Mouse (Mus musculus) hindbrain, embryonic 15.5 days (tissue): ENCODE measurements around the gene Thsd4. TPM values are rescaled to one million over a fixed set of nuclear protein-coding genes. Genes with fewer than 3 reads are reported as not detected.
A peak's percentile ranks its signal among the peaks of the same experiment; 100 is the strongest.

Experiments used
- ATAC-seq: fragments of 200-750 bp; cut with Nextera tagmentation; 2 replicates; pipeline ENCODE4 v1.8.0; 2017; ENCODE audit warnings: low read depth, moderate number of reproducible peaks, moderate TSS enrichment; ENCODE audit not compliant: low FRiP score
- H3K27ac ChIP-seq: fragments of 300-500 bp; sonication (generic); replicated peaks from 2 replicates; pipeline ENCODE4 v1.5.1; 2015; ENCODE audit warnings: mild to moderate bottlenecking, inconsistent platforms
- H3K27me3 ChIP-seq: fragments of 300-500 bp; sonication (generic); 2 replicates; pipeline ENCODE4 v1.6.1; 2015; ENCODE audit warnings: control low read depth, inconsistent platforms
- H3K36me3 ChIP-seq: fragments of 300-500 bp; sonication (generic); 2 replicates; pipeline ENCODE4 v1.6.1; 2015; ENCODE audit warnings: control low read depth, inconsistent platforms
- H3K4me1 ChIP-seq: fragments of 300-500 bp; sonication (generic); replicated peaks from 2 replicates; pipeline ENCODE4 v1.6.1; 2015; ENCODE audit warnings: control low read depth, inconsistent platforms
- H3K4me2 ChIP-seq: fragments of 300-500 bp; sonication (generic); 2 replicates; pipeline ENCODE4 v1.6.1; 2015; ENCODE audit warnings: moderate library complexity, mild to moderate bottlenecking, inconsistent platforms
- H3K4me3 ChIP-seq: fragments of 300-500 bp; sonication (generic); 2 replicates; pipeline ENCODE4 v1.5.1; 2015; ENCODE audit warnings: mild to moderate bottlenecking, inconsistent platforms
- H3K9ac ChIP-seq: fragments of 300-500 bp; sonication (generic); 2 replicates; pipeline ENCODE4 v1.6.1; 2015; ENCODE audit warnings: inconsistent platforms
- H3K9me3 ChIP-seq: fragments of 300-500 bp; sonication (generic); 2 replicates; pipeline ENCODE4 v1.6.1; 2016; ENCODE audit warnings: control low read depth, inconsistent platforms
- WGBS: fragments of 180-500 bp; shearing (Covaris S2); methylation state at CpG from one replicate; pipeline ENCODE4 v1.1.7; 2015; 5-methylcytosine and 5-hydroxymethylcytosine counted together
- polyA plus RNA-seq: library from polyadenylated mRNA; unstranded; fragments of >200 nt; fragmentation: Nextera tagmentation; extraction: Ambion mirVana; gene quantifications from 2 replicates; pipeline ENCODE4 v1.2.1, GENCODE M21; 2015

Gene Thsd4
- polyA plus RNA-seq, 1 experiment from 2014 or later, result 5.2 TPM

DNA sequence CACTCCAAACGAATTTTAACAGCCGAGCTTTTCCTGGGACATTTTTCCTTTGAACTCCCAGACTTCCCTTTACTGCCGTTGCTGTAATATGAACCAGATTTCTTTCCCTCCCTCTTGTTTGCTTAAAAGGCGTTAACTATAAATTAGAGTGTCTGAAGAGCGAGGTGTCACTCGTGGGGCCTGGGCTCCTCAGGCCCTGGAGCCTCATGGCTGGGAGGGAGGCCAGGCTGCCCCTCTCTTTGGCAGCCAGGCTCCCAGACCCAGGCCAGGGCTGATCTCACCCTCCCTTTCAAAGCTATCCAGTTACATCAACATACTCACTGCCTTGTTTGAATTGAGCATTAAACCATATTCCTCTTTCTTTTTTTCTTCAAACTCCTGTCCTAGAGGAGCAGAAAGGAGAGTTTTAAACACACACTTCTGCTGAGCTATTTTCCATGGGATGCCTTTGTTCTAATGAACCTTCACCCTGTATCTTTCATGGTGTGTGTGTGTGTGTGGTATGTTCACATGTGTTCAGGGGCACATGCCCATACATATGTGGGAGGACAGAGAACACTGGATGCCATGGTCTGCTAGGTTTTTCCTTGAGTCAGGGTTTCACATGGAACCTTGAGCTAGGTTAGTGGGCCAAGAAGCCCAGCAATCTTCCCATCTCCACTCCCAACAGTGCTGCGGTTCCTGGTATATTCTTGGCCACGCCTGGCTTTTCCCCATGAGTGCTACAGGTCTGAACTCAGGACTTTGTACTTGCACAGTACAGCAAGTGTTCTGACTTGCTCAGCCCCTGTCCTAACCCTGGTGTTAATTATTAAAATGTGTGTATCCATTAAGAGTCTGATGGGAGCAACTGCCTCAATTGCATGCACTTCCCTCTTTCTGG is 287.4 kb downstream of the Thsd4 start:
- WGBS, result 51% methylated on average over 8 of the region's 8 CpGs
- Histone ChIP-seq H3K4me2 (no peak overlapping the region), H3K9me3 (no peaks in the 10 kb centered on the region), H3K27me3 (no peaks in the 10 kb centered on the region), H3K9ac (no peak overlapping the region), H3K4me1 (peaks cover 15% of the 10 kb centered on the region), H3K4me3 (no peak overlapping the region), H3K36me3 (no peaks in the 10 kb centered on the region), H3K27ac (no peak overlapping the region)
- ATAC-seq, result no peak

DNA sequence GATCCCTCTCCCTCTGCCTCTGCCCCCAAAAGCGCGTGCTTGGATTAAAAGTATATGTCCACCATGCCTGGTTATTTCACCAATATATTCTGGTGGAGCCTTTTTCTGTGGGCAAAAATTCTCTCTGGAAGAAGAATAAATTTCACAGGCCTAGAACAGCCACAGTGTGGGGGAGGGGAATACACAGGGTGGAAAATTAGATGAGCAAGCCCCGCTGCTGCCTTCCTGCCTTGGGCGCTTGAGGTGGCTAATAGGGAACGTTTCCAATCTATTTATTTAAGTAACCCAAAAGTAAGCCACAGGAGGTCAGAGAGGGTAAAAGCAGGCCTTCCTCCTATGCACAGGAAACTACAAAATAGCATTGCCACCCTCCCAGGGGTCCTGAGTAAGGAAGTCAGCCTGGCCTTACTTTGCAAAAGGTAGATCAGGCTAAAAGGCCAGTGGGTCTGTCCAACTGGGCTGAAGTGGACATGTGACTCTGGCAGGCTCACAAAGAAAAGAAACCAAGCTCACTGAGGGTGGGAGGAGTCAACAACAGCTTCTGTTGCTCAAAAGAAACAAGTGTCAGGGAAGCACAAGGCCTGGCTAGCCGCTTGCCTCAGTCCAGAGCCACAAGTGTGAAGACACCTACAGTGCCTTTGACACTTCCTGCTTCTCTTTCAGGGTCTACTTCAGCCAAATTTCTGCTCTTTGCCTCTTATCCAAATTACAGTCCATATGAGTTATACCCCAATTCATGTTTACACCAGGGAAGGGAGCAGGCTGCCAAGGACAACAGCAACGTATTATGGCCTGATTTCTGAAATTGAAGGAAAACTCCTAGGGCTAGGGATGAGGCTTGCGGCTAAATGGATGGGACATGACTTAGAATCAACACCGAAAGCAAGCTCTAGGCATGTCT is 289.6 kb downstream of the Thsd4 start:
- 64% methylated on average over 9 of the region's 9 CpGs for WGBS
- no peaks in the 10 kb centered on the region for H3K27me3 ChIP-seq
- H3K4me3 ChIP-seq, result no peak overlapping the region
- no peak for ATAC-seq
- H3K36me3 ChIP-seq, result no peaks in the 10 kb centered on the region
- H3K4me2 ChIP-seq, result no peak overlapping the region
- no peak overlapping the region for H3K9ac ChIP-seq
- peak overlapping the region; percentile 13 for H3K27ac ChIP-seq
- H3K4me1 ChIP-seq, result peaks cover 15% of the 10 kb centered on the region
- no peaks in the 10 kb centered on the region for H3K9me3 ChIP-seq

DNA sequence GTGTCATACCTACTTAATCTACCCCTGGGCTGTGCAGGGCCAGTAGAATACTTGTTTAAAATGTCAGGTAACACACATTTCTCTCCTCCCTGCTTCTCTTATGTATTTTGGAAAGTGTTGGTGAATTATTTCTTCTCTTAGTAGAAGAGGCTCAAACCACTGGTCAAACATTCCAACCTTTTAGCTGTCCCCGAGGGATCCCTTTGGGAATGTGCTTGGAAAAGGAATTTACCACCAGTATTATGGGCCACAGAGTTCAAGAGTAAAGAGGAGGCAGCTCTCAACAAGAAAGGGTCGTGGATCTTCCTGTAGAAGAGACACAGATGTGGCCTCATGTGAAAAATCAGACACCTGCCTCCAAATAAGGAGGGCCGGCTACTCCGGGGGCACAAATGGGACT is 292.4 kb downstream of the Thsd4 start:
- 71% methylated on average over 4 of the region's 4 CpGs for WGBS
- Histone ChIP-seq H3K4me2 (no peak overlapping the region), H3K27me3 (no peaks in the 10 kb centered on the region), H3K9me3 (no peaks in the 10 kb centered on the region), H3K4me1 (peaks cover 16% of the 10 kb centered on the region), H3K27ac (no peak overlapping the region), H3K9ac (no peak overlapping the region), H3K4me3 (no peak overlapping the region), H3K36me3 (no peaks in the 10 kb centered on the region)
- ATAC-seq, result no peak

DNA sequence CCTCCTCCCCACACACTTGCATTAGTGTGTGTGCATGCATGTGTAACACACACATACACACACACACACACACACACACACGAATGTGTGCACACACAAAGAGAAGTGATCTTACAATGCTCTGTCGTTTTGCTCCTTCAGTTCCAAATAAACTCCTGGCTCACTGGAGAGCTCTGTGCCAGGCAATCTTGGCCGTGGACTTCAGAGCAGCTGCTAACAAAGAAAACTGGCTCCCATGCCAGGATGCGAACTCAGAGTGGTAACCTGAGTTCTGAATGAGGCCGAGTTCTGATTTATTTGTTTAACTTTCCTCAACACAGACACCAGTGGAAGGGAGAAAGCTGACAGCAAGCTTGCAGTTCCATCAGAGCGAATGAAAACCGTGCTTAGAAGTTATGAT is 294.1 kb downstream of the Thsd4 start:
- Histone ChIP-seq H3K4me1 (peaks cover 23% of the 10 kb centered on the region), H3K9ac (no peak overlapping the region), H3K27me3 (no peaks in the 10 kb centered on the region), H3K4me3 (no peak overlapping the region), H3K36me3 (no peaks in the 10 kb centered on the region), H3K27ac (no peak overlapping the region), H3K4me2 (no peak overlapping the region), H3K9me3 (no peaks in the 10 kb centered on the region)
- whole genome bisulfite sequencing, result 66% methylated on average over 7 of the region's 7 CpGs
- ATAC-seq, result no peak

DNA sequence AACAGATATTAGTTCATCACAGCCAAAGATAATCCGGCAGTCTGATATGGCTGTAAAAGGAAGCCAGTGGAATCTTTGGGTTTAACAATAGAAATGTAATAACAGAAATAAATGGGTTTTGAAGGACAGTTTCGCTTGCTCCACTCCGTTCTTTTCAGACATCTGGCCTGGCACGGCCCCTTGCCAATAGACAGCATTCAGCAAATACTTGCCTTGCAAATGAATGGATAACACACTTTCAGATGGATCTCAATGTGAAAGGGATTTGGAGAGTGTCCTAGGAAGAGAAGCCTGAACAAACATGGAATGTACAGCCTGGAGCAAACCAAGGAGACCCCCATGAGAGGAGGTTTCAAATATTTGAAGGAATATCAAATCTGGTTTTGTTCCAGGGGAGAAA is 295.2 kb downstream of the Thsd4 start:
- WGBS, result 72% methylated on average over 4 of the region's 4 CpGs
- H3K9ac ChIP-seq, result no peak overlapping the region
- no peaks in the 10 kb centered on the region for H3K27me3 ChIP-seq
- no peak overlapping the region for H3K4me2 ChIP-seq
- no peak overlapping the region for H3K4me3 ChIP-seq
- no peaks in the 10 kb centered on the region for H3K9me3 ChIP-seq
- peaks cover 13% of the 10 kb centered on the region for H3K4me1 ChIP-seq
- no peak overlapping the region for H3K27ac ChIP-seq
- ATAC-seq, result no peak
- no peaks in the 10 kb centered on the region for H3K36me3 ChIP-seq

DNA sequence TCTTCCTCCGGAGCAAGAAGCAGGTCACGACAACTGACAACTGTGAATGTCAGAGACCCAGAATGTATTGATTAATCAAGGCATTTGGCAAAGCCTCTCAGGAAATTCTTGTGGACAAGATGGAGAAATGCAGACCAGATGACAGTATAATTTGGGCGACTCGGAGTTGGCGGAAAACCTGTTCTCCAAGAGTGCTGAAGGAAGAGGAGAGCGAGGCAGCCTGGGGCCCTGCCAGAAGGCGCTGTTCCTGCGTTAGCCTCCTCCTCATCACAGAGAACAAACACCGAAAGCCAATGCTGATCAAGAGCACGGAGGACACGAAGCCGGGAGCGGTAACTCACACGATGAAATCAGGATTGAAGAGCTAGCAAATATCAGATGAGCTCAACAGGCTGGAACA is 295.7 kb downstream of the Thsd4 start:
- Histone ChIP-seq H3K36me3 (no peaks in the 10 kb centered on the region), H3K27ac (no peak overlapping the region), H3K9me3 (no peaks in the 10 kb centered on the region), H3K27me3 (no peaks in the 10 kb centered on the region), H3K4me3 (no peak overlapping the region), H3K9ac (no peak overlapping the region), H3K4me2 (no peak overlapping the region), H3K4me1 (peaks cover 10% of the 10 kb centered on the region)
- 81% methylated on average over 14 of the region's 14 CpGs for WGBS
- no peak for ATAC-seq

DNA sequence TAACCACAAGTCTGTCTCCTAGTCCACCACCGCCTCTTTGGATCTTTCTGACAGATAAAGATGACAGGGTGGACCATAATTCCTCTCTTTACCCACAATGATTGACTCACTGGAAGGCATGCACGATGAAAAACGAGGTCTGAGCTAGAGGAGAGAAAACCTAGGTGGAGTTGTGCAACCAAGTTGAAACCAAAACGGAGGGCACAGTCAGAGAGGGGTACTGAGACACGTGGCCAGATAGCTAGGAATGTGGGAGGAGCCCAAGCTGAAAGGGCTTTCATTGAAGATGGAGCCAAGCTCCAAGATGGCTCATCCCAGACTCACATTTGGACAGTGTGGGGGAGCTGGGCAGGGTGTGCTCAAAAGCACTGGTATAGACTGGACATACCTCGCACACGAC is 296.4 kb downstream of the Thsd4 start:
- H3K4me2 ChIP-seq, result no peak overlapping the region
- no peak overlapping the region for H3K4me3 ChIP-seq
- no peaks in the 10 kb centered on the region for H3K36me3 ChIP-seq
- H3K9ac ChIP-seq, result no peak overlapping the region
- H3K9me3 ChIP-seq, result no peaks in the 10 kb centered on the region
- no peaks in the 10 kb centered on the region for H3K27me3 ChIP-seq
- WGBS, result 84% methylated on average over 7 of the region's 7 CpGs
- no peak overlapping the region for H3K27ac ChIP-seq
- H3K4me1 ChIP-seq, result peaks cover 7% of the 10 kb centered on the region
- no peak for ATAC-seq

DNA sequence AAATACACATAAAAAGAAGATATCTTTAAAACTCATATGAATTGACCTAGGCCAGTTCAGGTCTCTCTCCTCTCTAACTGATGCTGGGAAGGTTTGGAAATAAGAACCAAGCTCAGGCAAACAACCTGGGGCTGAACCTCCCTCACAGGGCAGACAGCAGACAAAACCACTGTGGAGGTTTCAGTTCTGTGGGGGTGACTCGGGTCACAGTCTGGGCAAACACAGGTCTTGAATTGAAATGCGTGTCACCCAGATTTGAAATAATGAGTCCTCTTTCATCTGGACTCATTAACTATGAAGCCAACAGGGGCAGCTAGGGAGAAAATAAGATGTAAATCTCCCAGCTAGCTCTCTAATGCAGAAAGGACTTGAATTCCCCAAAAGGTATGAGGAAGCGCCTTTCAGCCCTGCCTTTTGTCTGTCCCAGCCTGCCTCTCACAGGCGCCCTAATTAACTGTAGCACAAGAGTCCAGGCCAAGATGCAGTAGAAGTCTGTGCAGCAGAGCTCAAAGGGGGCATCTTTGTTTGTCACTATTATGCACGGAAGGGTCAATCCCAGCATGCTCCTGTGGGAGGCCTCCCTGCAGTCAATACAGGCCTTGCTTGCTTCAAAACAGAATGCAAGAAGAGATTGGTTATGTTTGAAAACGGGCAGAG is 297.7 kb downstream of the Thsd4 start:
- H3K9me3 ChIP-seq, result no peaks in the 10 kb centered on the region
- H3K4me3 ChIP-seq, result no peak overlapping the region
- no peak overlapping the region for H3K27ac ChIP-seq
- no peaks in the 10 kb centered on the region for H3K27me3 ChIP-seq
- H3K4me1 ChIP-seq, result peaks cover 7% of the 10 kb centered on the region
- no peak overlapping the region for H3K4me2 ChIP-seq
- ATAC-seq, result no peak
- no peak overlapping the region for H3K9ac ChIP-seq
- H3K36me3 ChIP-seq, result no peaks in the 10 kb centered on the region
- WGBS, result 20% methylated on average over 6 of the region's 6 CpGs

DNA sequence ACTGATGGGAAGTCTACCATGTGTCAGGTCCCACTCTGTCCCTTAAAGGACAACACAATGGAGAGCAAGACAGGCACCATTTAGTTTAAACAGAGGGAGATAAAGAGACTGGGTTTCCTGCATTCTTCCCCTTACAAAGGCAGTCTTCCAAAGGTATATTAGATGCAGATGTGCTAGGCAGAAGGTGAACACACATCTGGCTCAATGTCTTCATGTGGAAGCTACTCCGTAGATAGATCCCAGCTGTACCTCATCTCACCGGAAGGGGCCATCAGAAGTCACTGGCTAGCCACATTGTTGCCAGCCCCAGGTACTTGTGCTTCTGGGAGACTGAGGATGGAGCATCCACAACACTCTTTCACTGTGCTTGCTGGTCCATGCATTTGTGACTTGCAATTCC is 301.4 kb downstream of the Thsd4 start:
- H3K9ac ChIP-seq, result no peak overlapping the region
- no peak overlapping the region for H3K27ac ChIP-seq
- H3K36me3 ChIP-seq, result no peaks in the 10 kb centered on the region
- H3K4me3 ChIP-seq, result no peak overlapping the region
- 94% methylated on average over 2 of the region's 2 CpGs for WGBS
- no peak for ATAC-seq
- H3K9me3 ChIP-seq, result no peaks in the 10 kb centered on the region
- H3K4me1 ChIP-seq, result peaks cover 7% of the 10 kb centered on the region
- no peaks in the 10 kb centered on the region for H3K27me3 ChIP-seq
- H3K4me2 ChIP-seq, result no peak overlapping the region

DNA sequence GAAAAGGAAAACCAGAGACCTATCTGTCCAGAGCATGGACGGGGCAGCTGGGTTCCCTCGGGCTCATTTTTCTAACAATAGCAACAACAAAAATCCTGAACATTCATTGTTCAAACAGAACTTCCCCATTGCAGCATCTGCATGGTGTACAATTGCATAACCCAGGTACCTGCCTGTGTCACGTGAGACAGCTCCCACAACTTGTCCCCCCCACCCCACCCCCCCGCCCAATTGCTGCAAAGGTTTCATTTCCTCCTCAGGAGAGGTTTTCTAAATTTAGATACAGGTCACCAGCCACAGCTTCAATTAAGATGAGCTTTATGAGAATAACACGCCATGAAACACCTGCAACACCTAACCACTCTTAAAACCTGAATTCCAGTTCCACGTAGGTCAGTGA is 303.4 kb downstream of the Thsd4 start:
- no peaks in the 10 kb centered on the region for H3K36me3 ChIP-seq
- no peak overlapping the region for H3K9ac ChIP-seq
- H3K4me2 ChIP-seq, result no peak overlapping the region
- no peaks in the 10 kb centered on the region; the same call in 1 of the 2 replicates for H3K4me1 ChIP-seq
- no peak overlapping the region for H3K4me3 ChIP-seq
- no peaks in the 10 kb centered on the region for H3K9me3 ChIP-seq
- 79% methylated on average over 6 of the region's 6 CpGs for WGBS
- ATAC-seq, result no peak
- H3K27ac ChIP-seq, result no peak overlapping the region
- no peaks in the 10 kb centered on the region for H3K27me3 ChIP-seq

DNA sequence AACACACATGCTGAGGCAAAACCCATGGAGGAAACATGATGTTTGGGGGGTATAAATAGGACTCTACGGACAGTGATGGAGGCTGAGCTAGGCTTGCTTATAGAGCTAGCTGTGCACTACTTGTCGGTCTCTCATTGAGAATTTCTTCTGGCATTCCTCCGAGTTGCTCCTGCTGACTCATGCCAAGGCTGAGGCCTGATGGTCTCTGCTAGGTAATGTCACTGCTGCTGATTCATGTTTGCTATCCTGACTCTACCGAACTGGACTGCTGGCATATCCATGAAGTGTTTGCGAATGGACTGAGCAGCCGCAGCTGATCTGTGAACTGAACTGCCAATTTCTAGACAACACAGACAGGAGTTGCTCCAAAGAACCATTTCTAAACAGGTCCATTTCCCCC is 305.8 kb downstream of the Thsd4 start:
- 93% methylated on average over 6 of the region's 6 CpGs for WGBS
- H3K4me1 ChIP-seq, result no peaks in the 10 kb centered on the region; the same call in 1 of the 2 replicates
- ATAC-seq, result no peak
- H3K4me3 ChIP-seq, result no peak overlapping the region
- H3K4me2 ChIP-seq, result no peak overlapping the region
- no peak overlapping the region for H3K9ac ChIP-seq
- H3K36me3 ChIP-seq, result no peaks in the 10 kb centered on the region
- no peaks in the 10 kb centered on the region for H3K27me3 ChIP-seq
- H3K9me3 ChIP-seq, result no peaks in the 10 kb centered on the region
- H3K27ac ChIP-seq, result no peak overlapping the region

DNA sequence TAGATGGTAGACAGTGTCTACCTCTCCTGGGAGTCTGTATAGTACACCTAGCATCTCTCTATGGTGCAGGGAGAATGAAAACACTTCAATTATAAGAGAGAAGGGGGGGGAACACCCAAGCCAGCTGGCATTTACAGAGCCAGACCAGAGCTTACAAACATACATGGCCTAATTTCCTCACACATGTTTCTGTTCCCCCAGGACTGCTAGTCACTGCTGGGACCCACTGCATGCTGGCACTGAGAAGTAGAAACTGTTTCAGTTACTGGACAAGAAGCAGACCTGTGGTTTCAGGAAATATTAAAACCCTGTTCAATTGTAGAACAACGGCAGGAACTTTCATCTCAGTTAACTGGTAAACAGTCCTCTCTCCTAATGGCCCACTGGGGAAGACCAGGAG is 308.7 kb downstream of the Thsd4 start:
- WGBS, result 87% methylated on average over 1 of the region's 1 CpGs
- no peak overlapping the region for H3K4me3 ChIP-seq
- H3K27me3 ChIP-seq, result no peaks in the 10 kb centered on the region
- H3K27ac ChIP-seq, result no peak overlapping the region
- ATAC-seq, result no peak
- H3K9ac ChIP-seq, result no peak overlapping the region
- no peaks in the 10 kb centered on the region for H3K36me3 ChIP-seq
- H3K9me3 ChIP-seq, result no peaks in the 10 kb centered on the region
- H3K4me2 ChIP-seq, result no peak overlapping the region
- H3K4me1 ChIP-seq, result no peaks in the 10 kb centered on the region
